Mouse (Mus musculus) monocyte, adult 2 months (primary cell): ENCODE measurements around the gene 1190005I06Rik.
A peak's percentile ranks its signal among the peaks of the same experiment; 100 is the strongest.

Experiments
- DNase-seq, 2 experiments: peaks; one replicate each; pipeline ENCODE4 v3.0.0; 2022; ENCODE audit warnings: low spot score in 2 of 2, low read depth in 1 of 2

1190005I06Rik gene

GRCm38 (mm10) chr8:120667561-120668373, 20.3 kb upstream of the 1190005I06Rik start, which contains the start of the genes Gm27021 and Cox4i1:
Gene Gm27021 (minus strand): TSS chr8:120668079.
Gene Cox4i1 (plus strand): TSS chr8:120668222.
- DNase-seq, result peak; percentile 62 to 75

DNA sequence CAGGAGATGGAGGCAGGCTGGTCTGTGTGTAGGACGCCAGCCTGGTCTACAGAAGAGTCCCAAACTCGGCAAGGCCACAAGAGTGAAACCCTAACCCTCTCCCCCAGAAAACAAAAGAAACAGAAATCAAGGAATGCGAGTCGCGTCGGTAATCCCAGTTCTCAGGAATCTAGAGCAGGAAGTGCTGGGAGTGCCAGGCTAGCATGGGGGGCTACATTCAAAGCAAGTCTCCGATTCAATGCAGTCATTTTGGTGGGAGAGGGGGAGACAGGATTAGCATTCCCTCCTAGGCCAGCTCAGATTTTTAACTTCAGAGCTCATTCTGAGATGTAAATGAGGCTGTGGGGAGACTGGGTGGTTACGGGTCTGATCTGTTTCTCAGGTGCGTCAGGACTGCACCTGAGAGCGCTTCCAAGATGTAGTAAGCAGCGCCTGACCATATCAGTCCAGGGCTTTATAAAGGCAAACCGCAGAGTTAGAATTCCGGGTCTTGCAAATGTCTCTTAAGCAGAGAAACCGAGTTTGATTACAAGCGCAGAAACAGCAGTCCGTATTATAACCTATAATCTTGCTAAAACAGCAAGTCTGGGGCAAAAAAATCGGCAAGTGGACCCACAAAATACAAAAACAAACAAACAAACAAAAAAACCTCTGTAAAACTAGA, 19.5 kb upstream of the 1190005I06Rik start:
- no peak for DNase-seq

- no peak for DNase-seq
Measured at GRCm38 (mm10) chr8:120665726-120666455, 18.5 kb upstream of the 1190005I06Rik start.

DNA sequence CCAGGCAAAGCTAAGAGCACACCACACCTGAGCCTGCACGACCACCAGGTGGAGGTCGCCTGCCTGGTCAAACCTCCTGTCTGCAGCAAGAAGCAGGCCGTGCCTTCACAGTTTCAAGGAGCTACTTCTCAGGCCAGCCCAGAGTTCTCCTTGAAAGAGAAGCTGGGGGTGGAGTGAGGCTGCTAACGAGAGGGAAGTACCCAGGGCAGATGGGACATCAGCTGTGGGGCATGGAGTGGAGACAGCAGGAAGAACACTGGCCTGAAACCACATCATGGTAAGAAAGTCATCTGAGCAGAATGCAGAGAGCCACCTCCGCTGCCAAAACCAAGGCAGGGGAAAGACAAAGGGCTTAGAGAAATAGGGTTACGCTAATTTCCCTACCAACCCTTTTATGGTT, 17.1 kb upstream of the 1190005I06Rik start:
- no peak for DNase-seq

DNA sequence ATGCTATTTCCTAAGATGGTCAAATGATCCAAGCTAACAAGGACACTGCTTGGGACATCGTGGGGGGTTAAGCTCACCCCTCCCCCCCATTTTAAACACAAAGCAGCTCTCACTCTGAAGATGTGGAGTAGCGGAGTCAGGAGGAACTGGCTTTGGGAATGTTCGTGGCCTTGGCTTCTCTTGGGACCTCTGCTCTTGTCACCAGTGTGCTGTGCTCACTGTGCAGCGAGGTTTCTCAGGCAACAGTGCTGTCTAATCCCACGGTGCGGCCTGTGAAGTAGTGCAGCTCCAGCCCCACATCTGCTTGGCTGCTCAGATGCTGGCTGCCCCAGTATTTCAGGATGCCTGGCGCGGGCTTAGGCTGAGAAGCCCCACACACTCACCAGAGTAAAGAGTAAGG, 10.0 kb upstream of the 1190005I06Rik start:
- no peak for DNase-seq

- DNase-seq, result no peak
Measured at GRCm38 (mm10) chr8:120656322-120657052, 9.1 kb upstream of the 1190005I06Rik start.

GRCm38 (mm10) chr8:120644663-120645062, 2.8 kb downstream of the 1190005I06Rik start:
- no peak for DNase-seq

DNA sequence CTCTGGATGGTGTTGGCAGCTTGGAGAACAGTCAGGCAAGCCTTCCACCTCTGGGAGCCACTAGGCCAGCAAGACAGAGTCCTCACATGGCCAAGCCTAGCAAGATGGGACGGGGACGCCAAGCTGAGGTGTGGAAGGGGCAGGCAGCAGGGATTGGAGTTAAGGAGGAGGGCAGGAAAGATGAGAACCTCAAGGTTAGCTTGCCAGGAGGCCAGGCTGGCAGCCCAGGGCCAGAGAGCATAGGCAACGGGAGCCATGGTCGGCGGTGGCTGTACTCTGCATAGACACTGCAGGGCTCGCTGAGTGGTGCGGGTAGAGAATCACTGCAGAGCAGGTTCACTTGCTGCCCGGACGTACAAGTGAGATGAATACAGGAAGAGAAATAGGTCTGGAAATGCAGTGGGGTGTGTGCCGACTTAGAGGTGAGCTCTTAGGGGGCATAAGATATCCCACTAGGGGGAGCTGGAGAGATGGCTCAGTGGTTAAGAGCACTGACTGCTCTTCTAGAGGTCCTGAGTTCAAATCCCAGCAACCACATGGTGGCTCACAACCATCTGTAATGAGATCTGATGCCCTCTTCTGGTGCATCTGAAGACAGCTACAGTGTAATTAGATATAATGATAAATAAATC, 5.3 kb downstream of the 1190005I06Rik start:
- DNase-seq, result no peak

DNA sequence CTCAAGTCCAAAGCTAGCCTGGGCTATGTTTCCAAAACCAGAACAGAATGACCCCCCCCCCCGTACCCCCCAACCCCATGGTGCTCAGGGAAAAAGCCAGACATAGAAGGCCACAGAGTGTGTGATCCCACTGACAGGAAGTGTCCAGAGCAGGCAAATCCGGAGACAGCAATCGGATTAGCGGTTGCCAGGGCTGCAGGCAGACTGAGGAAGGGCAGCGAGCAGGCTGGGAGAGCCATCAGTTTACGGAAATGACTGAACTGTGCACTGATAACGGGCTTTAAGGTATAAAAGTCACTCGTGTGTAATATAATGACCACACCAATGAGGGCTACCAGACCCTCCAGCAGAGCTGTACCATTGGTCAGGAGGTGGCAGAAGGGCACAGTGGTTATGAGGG, 6.2 kb downstream of the 1190005I06Rik start:
- no peak for DNase-seq

DNA sequence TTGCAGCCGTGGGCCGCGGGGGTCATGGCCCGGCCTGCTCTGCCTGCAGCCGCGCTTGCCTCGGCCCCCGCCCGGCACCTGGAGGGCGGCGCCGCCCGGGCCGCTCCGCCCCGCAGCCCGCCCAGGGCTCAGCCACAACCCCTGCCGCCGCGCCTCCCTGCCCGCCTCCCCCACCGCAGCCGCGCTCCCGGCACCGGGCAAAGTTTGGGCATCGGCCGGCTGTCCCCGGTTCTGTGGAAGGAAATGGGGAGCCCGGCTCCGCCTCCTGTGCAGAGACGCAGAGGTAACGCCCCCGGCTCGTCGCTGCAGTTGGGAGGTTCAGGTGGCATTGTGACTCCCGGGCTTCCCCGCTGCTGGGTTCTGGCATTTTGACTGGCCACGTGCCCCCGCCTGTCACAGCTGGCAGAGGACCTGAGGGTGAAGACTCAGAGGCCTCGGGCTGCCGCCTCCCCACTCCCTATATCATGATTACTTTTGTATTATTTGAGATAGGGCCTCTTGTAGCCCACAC, 13.0 kb downstream of the 1190005I06Rik start:
- peak in 1 of 2 experiments; percentile 12 for DNase-seq

DNA sequence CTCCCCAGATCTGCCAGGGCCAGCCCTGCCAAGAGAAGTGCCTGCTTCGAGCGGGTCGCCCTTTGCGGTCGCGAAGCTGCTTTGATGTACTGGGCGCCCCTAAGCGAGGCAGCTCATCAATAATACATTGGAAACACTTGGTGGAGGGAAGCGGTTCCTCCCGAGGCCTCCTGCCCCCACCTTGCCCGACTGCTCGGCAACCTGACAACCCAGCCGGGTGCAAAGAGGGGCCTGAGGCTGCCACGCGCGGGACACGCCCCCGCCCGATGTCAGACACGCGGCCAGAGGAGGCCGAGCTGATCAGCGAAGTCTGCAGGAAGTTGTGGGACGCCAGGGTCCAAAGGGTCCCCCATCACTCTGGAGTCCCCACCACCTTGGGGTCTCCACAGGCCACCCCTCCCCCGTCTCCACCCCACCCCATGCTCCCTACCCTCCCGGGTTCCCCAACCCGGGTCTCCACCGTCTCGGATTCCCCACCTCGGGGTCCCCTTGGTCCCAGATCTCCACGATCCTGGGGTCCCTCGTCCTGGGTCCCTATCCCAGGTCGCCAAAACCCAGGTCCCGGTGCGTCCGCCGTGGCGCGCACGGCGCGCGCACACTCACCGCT, 13.7 kb downstream of the 1190005I06Rik start:
- DNase-seq, result no peak

- no peak for DNase-seq
Measured at GRCm38 (mm10) chr8:120632969-120633664, 14.3 kb downstream of the 1190005I06Rik start.

DNA sequence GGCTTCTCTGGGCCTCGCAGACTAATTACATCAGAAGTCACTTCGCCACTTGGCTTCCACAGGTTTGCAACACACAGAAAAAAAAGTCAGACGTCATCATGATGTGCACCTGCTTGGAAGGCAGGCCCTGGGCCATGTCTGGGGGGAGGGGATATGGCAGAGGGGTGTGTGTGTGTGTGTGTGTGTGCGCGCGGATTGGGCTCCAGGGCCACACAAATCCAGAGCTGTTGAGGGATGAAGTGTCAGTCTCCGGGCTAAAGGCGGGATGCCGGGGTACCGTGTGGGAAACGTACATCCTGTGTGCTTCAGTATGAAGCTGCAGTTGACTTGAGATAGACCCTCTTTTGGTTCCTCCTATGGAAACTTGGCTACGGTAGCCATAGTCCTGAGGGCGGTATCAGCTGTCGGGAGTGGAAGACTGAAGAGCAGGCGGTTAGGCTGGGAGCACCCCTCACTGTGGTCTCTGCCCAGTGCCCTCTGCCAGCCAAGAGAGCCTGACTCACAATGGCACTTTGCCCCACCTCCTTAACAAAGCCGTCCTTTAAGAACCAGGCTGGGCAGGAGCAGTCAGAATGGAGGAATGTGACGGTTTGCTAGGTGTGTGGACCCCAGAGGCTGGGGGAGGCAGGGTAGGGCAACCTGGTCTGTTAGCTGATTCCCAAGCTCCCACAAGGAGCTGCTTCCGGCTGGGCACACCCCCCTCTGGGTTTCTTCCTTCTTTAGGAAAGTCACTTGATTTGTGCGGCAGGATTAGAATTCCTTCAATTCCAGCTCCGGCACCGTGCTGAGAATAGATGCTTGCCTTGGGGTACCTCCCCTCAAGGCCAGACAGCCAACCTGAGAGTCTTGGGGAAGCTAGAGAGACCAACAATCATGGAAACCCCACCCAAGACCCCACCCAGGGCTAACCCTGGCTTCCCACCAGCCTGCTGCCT, 15.7 kb downstream of the 1190005I06Rik start:
- no peak for DNase-seq

DNA sequence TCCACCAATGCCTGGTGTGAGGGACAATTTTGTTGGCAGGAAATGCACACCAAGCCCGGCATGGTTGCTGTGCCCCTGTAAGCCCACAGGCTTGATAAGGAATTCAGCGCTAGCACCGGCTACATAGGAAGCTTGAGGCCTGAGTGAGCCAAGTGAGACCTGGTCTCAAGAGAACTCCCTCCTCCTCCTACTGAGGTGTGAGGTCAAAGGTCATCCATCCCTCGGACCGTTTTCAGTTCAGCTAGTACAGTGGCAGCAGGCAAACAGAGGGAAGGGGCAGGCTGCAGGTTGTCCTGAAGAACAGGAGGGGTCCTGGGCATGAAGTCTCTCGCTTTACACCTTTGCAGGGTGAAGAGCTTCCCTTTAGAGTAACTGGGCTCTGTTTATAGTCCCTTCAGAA, 16.6 kb downstream of the 1190005I06Rik start:
- DNase-seq, result no peak

DNA sequence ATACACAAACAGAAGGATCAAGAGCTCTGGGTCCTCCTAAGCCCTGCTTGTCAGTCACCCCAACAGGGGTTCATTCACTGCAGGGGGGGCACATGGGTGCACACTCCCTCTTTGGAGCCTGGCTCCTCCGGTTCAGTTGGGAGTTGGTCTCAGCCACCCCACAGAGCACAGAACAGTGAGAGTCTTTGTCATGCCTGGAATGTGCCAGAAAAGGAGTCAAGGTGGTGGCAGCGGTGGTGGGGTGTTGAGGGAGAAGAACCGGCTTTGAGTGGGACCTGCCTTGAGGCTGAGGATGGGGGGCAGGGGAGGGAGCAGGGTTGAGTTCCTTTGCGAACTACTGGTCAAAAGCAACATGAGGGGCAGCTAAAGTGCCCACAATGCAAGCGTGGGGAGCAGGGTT, 17.4 kb downstream of the 1190005I06Rik start:
- no peak for DNase-seq

DNA sequence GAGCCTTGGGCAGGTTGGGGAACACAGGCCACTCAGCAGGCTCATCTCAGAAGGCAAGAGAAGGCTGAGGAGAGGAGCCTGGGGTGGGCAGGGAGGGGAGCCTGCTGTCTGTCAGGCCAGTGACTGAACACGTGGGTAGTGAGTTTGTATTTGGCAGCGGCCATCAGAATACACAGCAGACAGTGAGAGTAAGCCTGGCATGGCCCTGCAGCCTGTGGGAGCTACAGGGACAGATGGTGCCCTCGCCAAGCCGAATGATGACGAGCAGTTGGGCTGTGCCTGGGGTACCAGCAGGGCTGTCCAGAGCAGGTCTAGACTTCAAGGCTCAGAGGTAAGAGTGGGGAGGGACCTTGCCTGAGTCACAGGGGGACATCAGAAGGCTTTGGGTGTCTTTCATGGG, 20.1 kb downstream of the 1190005I06Rik start:
- DNase-seq, result no peak

DNA sequence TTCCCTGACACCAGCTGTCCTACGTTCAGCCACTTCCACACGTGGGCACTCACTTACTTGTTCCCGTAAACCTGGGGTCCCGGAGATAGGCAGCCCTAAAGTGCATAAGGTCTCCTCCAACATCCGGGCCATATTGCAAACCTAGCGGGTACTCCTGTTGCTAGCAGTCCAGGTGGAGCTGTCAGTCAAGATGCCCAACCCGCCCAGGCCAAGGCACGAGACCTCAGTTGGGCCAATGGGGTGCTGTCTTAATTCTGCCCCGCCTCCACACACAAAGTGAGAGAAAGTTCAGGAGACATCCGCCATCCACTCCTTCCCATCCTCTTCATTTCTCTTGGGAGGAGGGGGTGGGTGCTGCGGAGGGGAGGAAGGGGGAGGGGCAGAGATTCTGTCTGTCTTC, 21.0 kb downstream of the 1190005I06Rik start:
- DNase-seq, result no peak

GRCm38 (mm10) chr8:120623608-120624007, 23.8 kb downstream of the 1190005I06Rik start:
- no peak for DNase-seq
